Mouse (Mus musculus) CH12.LX (cell line): ENCODE data around the gene Gm572.

Source experiments
- CTCF ChIP-seq, 2 experiments: IDR thresholded peaks in 1 of 2; conservative IDR thresholded peaks in 1 of 2; 2 replicates each; pipeline ENCODE4 v1.5.1; 2011 to 2012; ENCODE audit warnings: low read depth in 2 of 2, low read length in 2 of 2, improper control_type of control experiment in 1 of 2, inconsistent platforms in 1 of 2, mild to moderate bottlenecking in 1 of 2, moderate library complexity in 1 of 2
- GABPA ChIP-seq: IDR thresholded peaks from 2 replicates; pipeline ENCODE4 v1.6.1; 2012; ENCODE audit warnings: low read depth, low read length, improper control_type of control experiment, inconsistent platforms; ENCODE audit not compliant: insufficient replicate concordance
- MEF2A ChIP-seq: IDR thresholded peaks from 2 replicates; pipeline ENCODE4 v1.6.1; 2014; ENCODE audit warnings: low read depth, mild to moderate bottlenecking, inconsistent platforms, low read length, improper control_type of control experiment, borderline replicate concordance
- POLR2A ChIP-seq: IDR thresholded peaks from 2 replicates; pipeline ENCODE4 v1.6.1; 2011; ENCODE audit warnings: low read depth, mild to moderate bottlenecking, improper control_type of control experiment, low read length
- POLR2AphosphoS2 ChIP-seq: IDR thresholded peaks from 2 replicates; pipeline ENCODE4 v1.6.1; 2011; ENCODE audit warnings: low read depth, low read length, improper control_type of control experiment
- RAD21 ChIP-seq: IDR thresholded peaks from 2 replicates; pipeline ENCODE4 v1.6.1; 2011; ENCODE audit warnings: low read depth, mild to moderate bottlenecking, low read length, improper control_type of control experiment, moderate library complexity
- TCF12 ChIP-seq: IDR thresholded peaks from 2 replicates; pipeline ENCODE4 v1.6.1; 2014; ENCODE audit warnings: low read depth, mild to moderate bottlenecking, inconsistent platforms, low read length, improper control_type of control experiment
- UBTF ChIP-seq: IDR thresholded peaks from 2 replicates; pipeline ENCODE4 v1.6.1; 2012; ENCODE audit warnings: low read depth, mild to moderate bottlenecking, inconsistent platforms, low read length, improper control_type of control experiment, moderate library complexity
- ZC3H11A ChIP-seq: IDR thresholded peaks from 2 replicates; pipeline ENCODE4 v1.6.1; 2012; ENCODE audit warnings: low read depth, mild to moderate bottlenecking, inconsistent platforms, low read length, improper control_type of control experiment

- TF ChIP-seq CTCF (conservative IDR thresholded peaks at IDR 0.05 in 1 of 2, IDR thresholded peaks at IDR 0.05 in 1 of 2; ENCODE audit: low read depth in 2 of 2, low read length in 2 of 2) = no peak
- TF ChIP-seq RAD21 = no peak
- no peak for TF ChIP-seq POLR2A
- no peak for TF ChIP-seq TCF12
- no peak for TF ChIP-seq POLR2AphosphoS2
- no peak for TF ChIP-seq MEF2A
- no peak for TF ChIP-seq UBTF
- no peak for TF ChIP-seq GABPA
- TF ChIP-seq ZC3H11A = no peak
Observed at GRCm38 (mm10) chr4:148710446-148710845, 67.3 kb downstream of the Gm572 start.
